Mouse (Mus musculus): ENCODE measurements at regions not wholly inside any gene's neighbourhood (a gene's known extent, or its start where the extent isn't known, plus 50 kb on each side); places are given as distances from the start of the nearest gene placed in this dataset.

DNA sequence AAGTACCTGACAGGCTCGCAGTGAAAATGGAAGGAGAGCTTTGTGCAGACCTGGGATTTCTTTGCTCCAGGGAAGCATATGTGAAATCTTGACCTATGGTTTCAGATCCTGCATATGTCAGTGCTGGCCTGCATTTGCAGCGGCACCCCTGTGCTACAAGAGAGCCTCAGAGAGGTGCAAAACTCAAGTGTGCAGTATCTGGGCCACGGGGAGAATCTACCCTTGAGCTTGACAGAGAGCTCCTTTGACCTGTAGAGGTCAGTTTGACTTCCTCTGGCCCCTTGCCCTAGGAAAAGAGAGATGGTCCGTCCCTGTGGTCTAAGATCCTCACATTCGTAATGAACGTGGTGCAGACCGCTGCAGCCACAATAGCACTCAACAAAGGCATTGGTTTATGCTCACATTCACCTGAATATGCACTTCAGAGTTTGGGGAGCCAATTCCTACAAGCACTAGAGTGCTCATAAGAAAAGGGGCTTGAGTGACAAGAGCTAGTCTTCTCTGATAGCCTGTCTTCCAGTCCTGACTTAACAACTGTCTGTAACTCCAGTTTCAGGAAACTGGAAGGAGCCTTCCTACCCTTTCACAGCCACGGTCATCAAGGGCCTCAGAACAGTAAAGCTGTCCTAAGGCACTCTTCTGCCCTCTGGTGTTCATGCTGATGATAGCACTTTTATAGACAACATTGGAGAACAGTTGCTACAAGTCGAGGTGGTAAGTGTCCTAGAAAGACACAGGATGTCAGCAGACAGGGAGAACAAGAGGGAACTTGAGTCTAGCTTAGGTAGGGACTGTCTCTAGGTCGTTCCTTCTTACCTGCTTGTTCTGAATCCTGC lies 200.0 kb upstream of the Apob start:
- peak; percentile 71 for DNase-seq (ENCODE audit: low read depth, low spot score)

DNA sequence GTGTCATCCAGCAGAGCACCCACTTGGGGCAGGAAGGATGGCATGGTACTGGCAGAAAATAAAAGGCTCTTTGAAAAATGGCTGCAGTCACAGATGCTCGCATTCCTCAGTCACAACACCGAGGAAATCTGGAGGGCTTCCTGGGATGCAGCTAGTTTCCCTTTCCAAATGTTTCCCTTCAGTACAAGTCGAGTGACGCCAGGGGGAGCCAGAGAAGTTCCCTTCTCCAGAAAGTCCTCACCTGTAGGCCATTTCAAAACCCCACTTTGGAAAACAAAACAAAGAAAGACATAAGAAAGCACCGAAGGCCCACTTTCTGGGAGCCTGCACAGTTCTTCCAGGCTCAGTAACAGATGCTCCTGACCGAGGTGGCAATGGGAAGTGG lies 199.4 kb upstream of the Apob start:
- DNase-seq (ENCODE audit: low read depth, low spot score): no peak

DNA sequence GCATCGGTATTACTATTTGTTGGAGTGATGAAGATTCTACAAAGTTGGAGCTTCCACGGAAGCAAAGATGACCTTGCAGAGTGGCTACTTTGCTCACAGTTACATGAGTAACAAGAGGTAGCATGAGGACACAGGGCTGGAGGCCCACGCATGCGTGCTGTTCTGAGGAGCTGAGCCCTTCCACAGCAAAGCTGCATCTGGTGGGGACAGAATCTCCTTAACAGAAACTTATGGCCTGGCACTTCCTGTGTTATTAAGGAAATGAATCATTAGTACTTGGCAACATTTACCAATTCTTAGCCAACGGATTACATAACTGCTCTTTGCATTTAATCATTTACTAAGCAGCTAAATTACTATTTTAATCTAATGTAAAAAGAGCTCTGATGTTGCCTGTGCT lies 160.8 kb upstream of the Apob start:
- DNase-seq (ENCODE audit: low read depth, low spot score): no peak

DNA sequence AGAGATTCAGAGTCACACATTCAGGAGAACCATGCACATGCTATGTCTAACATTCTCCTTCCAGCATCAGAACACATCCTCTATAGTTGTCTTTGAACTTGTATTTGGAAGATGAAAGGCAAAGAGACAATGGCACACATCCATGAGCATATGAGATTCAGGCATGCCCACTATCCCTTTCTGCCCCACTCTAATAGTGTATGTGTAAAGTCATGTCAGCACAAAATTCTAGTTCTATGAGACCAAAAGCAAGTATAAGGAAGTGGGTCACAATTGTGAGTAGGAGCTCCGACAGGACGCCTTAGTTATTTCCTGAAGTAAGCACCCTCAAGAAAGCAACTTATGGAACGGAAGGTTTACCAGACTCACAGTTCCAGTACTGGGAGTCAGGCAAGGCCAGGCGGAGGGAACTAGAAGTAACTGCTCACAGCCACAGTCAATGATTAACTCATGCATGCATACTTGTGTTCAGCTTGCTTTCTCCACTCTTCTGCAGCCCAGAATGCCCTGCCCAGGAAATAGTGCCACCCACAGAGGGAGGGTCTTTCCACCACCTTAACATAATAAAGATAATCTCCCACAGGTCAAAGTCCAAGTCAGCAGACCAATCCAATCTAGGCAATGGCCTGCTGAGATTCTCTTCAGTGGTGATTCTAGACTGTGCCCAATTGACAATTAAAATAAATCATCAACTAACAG lies 157.3 kb upstream of the Apob start:
- no peak for DNase-seq (ENCODE audit: low read depth, low spot score)

DNA sequence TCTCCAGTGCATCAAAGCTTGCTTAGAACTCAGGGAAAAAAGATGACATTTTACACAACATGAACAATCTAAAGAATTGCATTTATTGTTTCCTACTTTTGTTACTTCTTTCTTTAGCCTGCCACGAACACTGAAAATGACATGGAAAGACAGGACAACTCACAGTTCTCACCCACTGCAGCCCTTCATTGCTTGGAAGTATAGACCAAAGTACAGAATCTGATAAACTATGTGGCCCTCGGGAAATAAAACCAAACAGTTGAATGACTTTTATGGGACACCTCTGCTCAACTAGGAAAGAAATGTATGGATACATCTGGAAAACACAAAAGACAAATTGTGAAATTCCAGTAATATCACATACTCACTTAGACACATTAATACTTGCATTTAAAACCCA lies 156.7 kb upstream of the Apob start:
- no peak for DNase-seq (ENCODE audit: low read depth, low spot score)

DNA sequence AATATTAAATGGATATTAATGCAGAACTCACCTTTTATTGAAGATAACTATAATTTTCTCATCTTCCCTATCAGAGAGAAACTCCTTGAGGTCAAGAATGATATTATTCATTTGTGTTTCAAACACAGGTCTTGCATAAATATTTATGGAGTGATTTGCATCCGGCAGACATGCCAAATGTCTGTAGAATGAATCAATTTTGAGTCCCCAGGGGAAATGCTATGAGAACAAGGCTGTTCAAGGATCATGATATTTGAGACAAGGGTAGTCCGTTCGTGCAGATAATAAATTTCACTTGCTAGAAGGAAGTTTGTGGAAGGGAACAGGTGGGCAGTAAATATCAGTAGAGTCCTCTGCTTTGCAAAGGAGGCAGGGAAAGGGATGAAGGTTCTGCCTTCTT lies 141.7 kb upstream of the Apob start:
- no peak for DNase-seq (ENCODE audit: low read depth, low spot score)

DNA sequence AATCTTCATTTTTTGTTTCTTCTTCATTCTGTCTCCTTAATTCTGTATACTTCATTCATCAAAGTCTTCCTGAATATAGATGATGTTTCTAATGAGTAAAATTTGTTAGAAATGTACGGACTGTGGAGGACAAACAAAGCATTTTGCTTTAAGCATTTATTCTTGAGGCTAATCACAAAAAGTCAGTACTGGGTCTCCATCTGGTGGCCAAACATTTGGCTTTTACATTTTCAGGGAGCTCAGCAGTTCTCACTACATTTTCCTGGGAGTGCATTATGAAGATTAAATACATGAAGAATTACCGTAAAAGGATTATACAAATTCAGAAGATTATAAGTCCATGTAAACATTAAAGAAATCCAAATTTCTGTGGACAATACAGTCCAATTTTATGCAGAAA lies 123.6 kb upstream of the Apob start:
- no peak for DNase-seq (ENCODE audit: low read depth, low spot score)

DNA sequence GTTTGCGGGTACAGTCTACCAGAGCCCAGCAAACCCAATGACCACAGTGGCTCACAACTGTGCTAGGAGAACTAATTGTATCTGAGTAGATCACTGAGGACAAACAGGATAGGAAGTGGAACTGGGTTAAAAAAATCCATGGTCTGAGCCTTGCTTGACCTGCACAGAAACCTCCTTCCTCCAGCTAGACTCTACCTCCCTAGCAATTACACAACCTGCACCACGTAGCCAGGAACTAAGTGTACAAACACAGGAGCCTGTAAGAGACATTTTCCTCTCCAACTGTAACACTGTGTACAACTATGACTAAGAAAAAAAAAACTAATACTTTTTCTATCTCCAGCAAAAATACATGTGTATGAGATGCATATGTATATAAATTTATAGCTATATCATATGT lies 121.8 kb upstream of the Apob start:
- no peak for DNase-seq (ENCODE audit: low read depth, low spot score)

DNA sequence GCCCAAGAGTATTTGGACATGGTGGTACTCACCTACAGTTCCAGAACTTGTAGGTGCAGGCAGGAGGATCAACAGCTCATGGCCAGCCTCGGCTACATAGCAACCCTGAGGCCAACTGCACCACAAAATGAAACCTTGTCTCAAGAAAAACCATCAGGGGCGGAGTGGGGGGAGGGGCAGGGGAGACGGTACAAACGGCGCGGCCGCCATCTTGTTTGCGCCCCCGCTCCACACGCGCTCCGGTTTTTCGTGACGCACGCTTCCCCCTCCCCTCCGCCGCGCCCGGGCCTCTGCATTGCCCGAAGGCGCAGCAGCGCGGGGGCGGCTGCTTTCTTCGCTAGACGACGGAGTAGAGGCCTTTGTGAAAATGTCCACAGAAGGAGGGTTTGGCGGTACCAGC lies 117.9 kb upstream of the Apob start:
- DNase-seq (ENCODE audit: low read depth, low spot score): no peak

DNA sequence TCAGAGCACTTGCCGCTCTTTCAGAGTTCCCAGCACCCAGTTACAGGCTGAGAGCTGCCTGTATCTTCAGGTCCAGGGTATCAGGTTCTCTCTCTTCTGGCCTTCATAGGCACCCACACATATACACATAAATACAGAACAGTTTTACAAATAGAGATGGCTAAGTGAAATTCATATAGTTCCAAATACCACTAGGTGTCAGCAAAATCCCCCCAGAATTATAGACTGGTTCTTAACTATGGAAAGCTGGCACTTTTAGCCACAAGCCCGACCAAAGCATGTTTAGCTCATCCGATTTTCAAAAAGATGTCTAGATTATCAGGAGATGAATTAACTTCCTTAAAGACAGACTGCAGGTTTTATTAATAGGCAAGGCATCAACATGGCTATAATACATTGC lies 107.4 kb upstream of the Apob start:
- no peak for DNase-seq (ENCODE audit: low read depth, low spot score)

DNA sequence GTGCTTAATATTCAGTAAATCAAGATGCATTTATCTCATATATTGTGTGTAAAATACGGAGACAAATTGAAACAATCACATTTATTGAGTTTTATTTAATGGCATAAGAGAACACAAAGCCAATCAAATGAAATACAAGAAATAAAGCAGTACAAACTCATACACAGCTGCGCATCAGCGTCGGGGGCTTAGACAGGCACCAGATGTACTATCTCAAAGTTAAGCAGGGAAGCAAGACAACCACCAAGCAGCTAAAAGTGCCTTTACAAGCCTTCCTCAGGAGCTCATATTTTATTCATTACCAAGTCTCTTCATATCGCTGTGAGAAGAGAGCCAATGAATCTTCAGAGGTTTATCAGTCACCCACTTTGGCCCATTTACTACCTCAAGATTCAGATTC lies 107.0 kb upstream of the Apob start:
- no peak for DNase-seq (ENCODE audit: low read depth, low spot score)

DNA sequence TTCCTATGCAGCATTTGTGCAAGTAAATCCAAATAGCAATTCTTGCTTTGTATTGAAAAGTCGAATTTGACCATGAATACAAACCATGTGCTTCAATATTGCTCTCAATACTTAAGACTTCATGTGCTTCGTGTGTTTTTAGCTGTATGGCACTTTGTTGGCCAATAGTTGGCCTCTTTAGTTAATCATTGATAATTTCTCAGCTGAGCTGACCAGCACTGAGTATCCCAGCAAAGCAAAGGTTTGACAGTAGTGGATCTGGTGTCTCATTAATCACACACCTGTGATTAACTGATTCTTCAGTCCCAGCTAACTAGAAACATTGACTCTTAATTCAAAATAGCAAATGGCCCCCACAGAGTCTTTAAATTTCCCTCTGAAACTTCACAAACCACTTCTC lies 102.0 kb upstream of the Apob start:
- no peak for DNase-seq (ENCODE audit: low read depth, low spot score)

DNA sequence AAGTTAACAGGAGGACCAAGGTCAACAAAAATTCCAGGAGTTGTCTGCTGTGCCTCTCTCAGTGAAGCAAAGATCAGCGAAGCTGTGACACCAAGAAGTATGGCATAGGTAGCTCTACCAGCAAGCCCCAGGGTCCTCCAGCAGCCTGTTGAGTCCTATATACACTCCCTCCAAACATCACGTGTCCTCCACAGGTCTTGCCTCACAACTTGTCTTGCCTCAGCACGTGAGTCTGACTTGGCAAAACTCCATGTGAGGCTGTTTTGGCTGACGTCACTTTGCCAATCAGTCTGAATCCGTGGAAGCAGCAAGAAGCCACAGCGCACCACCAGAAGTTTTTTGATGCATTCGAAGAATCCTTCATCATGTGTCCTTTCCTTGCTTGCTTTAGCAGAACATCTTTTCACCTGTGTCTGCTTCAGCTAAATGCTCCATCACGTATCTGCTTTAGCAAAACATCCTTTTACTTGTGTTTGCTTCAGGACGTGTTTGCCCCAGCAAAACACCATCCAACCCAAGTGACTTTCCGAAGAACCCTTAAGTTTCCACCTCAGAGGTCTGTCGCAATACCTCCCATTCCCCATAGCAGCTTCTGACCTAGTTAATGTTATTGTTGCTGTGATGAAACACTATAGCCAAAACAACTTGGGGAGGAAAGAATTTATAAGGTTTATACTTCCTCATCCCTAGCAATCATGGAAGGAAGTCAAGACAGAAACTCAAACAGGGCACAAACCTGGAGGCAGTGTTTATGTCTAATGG lies 101.0 kb upstream of the Apob start:
- no peak for DNase-seq (ENCODE audit: low read depth, low spot score)

DNA sequence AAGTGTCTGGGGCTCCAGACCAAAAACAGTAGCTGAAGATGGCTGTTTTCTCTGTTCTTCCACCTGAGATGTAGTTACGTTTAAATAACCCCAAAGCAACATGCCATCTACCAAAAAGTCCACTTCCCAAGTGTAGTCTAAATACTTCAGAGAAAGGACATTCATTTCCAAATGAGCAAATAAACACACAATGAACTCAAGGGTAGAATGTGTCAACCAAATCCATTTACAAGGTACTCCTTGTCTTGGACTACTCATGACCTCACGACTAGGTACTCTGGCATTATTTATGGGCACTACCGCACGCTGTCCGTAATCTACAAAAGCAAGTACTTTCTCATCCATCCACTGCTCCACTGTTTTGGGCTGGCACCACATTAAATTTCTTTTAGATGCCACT lies 98.7 kb upstream of the Apob start:
- DNase-seq (ENCODE audit: low read depth, low spot score): no peak

DNA sequence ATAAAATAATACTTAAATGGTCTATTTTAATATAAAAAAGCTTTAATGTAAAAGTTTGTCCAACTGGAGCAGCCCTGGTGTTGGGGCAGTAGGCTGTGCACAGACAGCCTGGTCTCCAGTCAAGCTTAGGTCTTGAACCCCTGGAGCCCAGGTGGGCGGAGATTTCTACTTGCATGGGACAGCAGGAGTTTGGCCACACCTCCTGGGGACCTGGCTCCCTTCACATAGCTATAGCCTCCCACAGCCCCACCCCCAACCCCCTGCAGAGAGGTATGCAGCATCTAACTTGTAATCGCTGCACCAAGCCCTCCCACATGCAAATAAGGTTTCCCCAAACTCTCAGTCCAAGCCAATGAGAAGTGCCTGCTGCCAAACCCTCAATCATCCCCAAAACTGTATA lies 81.3 kb upstream of the Apob start:
- no peak for DNase-seq (ENCODE audit: low read depth, low spot score)

DNA sequence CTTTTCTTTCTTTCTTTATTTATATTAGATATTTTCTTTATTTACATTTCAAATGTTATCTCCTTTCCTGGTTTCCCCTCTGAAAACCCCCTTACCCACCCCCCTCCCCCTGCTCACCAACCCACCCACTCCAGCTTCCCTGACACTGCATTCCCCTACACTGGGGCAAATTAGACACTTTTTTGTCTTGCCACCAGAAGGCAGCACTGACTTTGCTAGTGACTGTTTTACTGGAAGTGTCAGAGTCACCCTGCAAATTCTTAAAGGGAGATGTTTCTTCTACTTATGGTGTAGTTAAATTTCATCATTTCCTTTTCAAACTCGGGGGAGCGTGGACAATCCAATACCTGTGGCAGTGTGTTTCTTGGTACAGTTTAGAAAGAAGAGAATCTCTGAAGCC lies 72.1 kb upstream of the Apob start:
- no peak for DNase-seq (ENCODE audit: low read depth, low spot score)

DNA sequence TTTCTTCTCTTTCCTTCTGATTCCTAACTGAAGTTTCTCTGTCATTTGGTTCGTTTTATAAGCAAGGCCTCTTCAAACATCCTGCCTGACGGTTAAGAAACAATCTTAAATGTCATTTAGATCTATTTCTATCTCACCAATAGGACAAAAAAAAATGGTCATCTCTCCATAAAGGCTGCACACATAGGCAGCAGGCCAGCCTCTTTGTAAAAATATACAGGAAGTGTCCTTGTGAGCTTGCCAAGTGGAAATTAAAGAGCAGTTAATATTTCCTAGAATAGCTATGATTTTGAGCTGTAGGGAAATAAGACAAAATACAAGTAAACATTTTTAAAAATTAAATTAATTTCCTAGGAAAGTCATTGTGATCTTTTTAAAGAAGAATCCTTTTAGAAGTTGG lies 70.6 kb upstream of the Apob start:
- DNase-seq (ENCODE audit: low read depth, low spot score): no peak

DNA sequence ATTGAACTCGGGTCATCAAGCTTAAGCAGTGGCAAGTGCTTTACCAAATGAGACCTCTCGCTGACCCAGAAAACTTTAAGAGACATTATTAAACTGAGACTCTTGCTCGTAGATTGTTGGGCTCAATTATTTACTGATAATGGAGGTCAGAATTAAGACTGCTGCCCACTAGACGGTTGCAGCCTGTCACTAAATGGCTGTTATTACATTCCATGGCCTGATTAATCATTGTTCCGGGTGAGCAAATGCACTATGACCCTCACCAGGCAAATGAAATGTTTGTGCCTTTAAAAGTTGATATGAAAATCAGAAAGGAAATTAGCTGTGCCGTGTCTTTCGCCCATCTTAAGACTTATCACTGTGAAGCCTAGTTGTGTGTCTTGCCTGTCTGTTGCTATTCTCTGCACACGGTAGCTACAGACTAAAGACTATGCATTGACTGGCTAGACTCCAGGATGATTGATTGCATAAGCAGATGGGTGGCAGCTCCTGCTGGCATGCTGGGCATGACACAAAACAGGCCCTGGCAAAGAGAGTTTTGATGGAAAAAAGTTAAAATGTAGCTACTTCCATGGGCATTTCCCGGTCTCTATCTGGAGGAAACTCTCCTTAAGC lies 67.6 kb upstream of the Apob start:
- DNase-seq (ENCODE audit: low read depth, low spot score): no peak

DNA sequence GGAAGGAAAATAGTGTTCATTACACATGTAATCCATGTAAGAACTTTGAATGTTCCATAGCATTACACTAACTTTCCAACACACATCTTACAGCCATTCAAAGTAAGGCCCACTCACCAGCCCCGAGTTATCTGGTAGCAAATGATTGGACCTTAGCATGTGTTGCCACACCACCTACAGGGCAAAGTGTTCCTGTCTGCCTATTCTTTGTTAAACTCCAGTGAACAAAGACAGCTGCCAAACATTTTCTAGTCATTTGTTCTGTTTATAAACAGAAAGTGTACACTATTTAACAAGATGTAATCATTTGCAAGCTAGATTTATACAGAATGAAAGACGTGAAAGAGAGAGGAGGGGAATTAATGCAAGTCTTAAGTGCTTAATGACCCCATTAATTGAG lies 66.9 kb upstream of the Apob start:
- no peak for DNase-seq (ENCODE audit: low read depth, low spot score)

DNA sequence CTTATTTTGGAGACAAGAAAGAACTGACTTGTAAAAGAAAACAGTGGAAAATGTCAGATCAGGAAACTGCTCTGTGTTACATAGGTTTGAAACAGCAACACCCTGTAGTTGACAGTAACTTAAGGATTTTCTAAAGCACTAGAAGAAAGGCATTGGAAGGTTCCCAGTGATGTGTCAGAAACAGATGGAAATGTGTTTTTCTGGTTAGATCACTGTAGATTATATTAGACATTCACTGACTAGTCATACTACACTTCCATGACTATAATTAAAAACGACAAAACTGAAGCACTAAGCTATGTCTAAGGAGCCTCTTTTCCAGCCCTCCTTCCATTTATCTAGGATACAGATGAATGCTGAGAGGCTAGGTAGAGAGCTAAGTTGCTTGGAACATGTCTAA lies 59.1 kb upstream of the Apob start:
- no peak for DNase-seq (ENCODE audit: low read depth, low spot score)

DNA sequence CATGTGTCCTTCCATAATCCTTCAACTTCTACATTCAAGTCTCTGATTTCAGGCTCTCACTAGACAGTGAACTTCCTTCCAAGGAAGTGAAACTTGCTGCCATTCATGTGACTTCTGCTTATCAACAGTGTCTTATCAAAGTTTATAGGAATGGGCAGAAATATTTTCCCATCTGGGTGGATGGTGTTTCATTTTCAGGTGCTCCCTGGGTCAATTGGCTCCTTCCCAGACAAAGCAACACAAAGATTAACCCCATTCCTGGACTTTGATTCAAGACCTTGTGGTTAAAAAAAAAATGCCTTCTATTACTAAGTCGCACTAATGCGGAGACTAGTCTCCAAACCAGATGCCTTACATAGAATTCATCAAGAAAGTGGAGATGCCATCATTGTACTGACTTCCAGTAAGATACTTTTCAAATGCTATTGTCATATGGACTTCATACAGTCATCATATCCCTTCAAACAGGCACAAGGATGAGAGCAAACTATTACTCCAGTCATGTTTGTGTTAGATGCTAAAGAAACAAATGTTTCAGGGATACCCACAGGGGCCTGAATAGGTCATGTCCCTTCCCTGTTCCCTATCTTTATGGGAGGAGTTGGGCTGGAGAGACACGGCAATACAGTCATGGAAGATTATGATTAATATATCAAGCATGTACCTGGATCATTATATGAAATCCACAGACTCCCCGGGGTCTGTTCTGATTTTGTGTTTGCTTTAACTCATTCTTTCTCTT lies 58.3 kb upstream of the Apob start:
- DNase-seq (ENCODE audit: low read depth, low spot score): no peak
